Mouse (Mus musculus) hindbrain, embryonic 13.5 days (tissue): ENCODE results near the gene Adad1. TPM values are rescaled to one million over a fixed set of nuclear protein-coding genes. Genes with fewer than 3 reads are reported as not detected.

Experiments used
- ATAC-seq: fragments of 200-750 bp; cut with Nextera tagmentation; 2 replicates; pipeline ENCODE4 v1.8.0; 2017; ENCODE audit warnings: moderate TSS enrichment; ENCODE audit not compliant: low FRiP score
- H3K27ac ChIP-seq: fragments of 300-500 bp; sonication (generic); 2 replicates; pipeline ENCODE4 v1.5.1; 2015; ENCODE audit warnings: inconsistent platforms, mild to moderate bottlenecking, moderate library complexity
- H3K27me3 ChIP-seq: fragments of 300-500 bp; sonication (generic); 2 replicates; pipeline ENCODE4 v1.6.1; 2015; ENCODE audit warnings: mild to moderate bottlenecking, inconsistent platforms
- H3K36me3 ChIP-seq: fragments of 300-500 bp; sonication (generic); 2 replicates; pipeline ENCODE4 v1.6.1; 2015; ENCODE audit warnings: mild to moderate bottlenecking, inconsistent platforms
- H3K4me1 ChIP-seq: fragments of 300-500 bp; sonication (generic); replicated peaks from 2 replicates; pipeline ENCODE4 v1.6.1; 2015; ENCODE audit warnings: inconsistent platforms
- H3K4me2 ChIP-seq: fragments of 300-500 bp; sonication (generic); 2 replicates; pipeline ENCODE4 v1.6.1; 2015; ENCODE audit warnings: inconsistent platforms, mild to moderate bottlenecking, moderate library complexity
- H3K4me3 ChIP-seq: fragments of 300-500 bp; sonication (generic); 2 replicates; pipeline ENCODE4 v1.5.1; 2015; ENCODE audit warnings: mild to moderate bottlenecking, inconsistent platforms
- H3K9ac ChIP-seq: fragments of 300-500 bp; sonication (generic); 2 replicates; pipeline ENCODE4 v1.6.1; 2015; ENCODE audit warnings: mild to moderate bottlenecking, inconsistent platforms
- H3K9me3 ChIP-seq: fragments of 300-500 bp; sonication (generic); 2 replicates; pipeline ENCODE4 v1.6.1; 2016; ENCODE audit warnings: inconsistent platforms
- WGBS: fragments of 180-500 bp; shearing (Covaris S2); methylation state at CpG from one replicate; pipeline ENCODE4 v1.1.7; 2015; 5-methylcytosine and 5-hydroxymethylcytosine counted together
- polyA plus RNA-seq: library from polyadenylated mRNA; unstranded; fragments of >200 nt; fragmentation: Nextera tagmentation; extraction: Ambion mirVana; gene quantifications from 2 replicates; pipeline ENCODE4 v1.2.1, GENCODE M21; 2015

Adad1 gene
- polyA plus RNA-seq, 1 experiment from 2014 or later, result 0.05 TPM

DNA sequence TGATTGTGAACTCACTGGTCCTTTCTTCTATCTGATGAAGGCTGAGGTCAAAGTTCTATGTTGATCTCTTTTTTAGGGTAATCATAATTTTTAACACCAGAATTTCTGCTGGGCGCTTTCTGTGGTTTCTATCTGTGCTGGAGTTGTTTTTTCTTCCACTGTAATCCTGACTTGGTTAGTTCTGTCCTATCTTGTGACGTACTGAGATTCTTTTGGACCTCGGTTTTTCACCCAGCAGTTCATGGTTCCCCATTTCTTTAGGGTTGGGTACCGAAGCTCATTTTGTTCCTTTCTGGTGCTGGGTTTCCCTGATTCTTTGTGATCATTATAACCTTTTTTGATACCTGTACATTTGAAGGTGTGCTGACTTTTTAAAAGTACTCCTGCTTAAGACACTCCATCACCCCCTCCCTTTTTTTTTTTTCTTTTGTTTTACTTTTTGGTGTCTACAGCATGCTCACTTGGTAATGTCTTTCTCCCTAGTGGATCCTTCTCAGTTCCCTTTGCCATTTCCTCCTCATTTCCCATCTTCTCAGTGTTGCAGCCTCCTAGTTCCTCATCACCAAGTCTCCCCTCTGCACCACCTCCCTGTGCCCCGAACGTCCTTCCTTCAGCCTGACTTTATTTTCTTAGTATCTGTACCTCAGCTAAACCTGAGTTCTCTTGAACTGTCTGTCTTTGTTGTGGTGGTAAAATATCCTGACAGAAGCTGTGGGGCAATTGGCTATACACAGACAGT lies 77.0 kb downstream of the Adad1 start:
- Histone ChIP-seq H3K36me3 (no peaks in the 10 kb centered on the region), H3K4me1 (no peaks in the 10 kb centered on the region), H3K27me3 (no peaks in the 10 kb centered on the region), H3K27ac (no peak overlapping the region), H3K4me2 (no peak overlapping the region), H3K9me3 (no peaks in the 10 kb centered on the region), H3K9ac (no peak overlapping the region), H3K4me3 (no peak overlapping the region)
- WGBS, result 95% methylated on average over 6 of the region's 6 CpGs
- ATAC-seq, result no peak

DNA sequence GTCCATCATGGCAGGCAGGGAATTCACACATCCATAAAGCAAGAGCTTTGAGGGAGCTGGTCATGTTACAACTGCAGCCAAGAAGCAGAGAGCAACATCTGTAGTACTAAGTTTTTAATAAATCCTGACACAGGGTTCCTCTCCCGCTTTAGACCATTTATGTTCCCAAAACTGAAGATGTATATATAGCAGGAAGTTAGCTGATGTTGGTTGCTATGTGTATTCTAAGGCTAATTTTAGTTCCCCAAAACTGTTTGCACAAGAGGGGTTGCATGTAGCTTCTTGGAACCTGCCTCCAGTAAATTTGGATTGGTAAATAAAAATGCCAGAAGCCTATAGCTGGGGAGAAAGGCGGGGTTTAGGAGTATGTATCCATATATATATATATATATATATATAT lies 78.5 kb downstream of the Adad1 start:
- Histone ChIP-seq H3K4me2 (no peak overlapping the region), H3K9ac (no peak overlapping the region), H3K4me1 (no peaks in the 10 kb centered on the region), H3K36me3 (no peaks in the 10 kb centered on the region), H3K4me3 (no peak overlapping the region), H3K27ac (no peak overlapping the region), H3K27me3 (no peaks in the 10 kb centered on the region), H3K9me3 (no peaks in the 10 kb centered on the region)
- WGBS, result 95% methylated on average over 2 of the region's 2 CpGs
- no peak for ATAC-seq

DNA sequence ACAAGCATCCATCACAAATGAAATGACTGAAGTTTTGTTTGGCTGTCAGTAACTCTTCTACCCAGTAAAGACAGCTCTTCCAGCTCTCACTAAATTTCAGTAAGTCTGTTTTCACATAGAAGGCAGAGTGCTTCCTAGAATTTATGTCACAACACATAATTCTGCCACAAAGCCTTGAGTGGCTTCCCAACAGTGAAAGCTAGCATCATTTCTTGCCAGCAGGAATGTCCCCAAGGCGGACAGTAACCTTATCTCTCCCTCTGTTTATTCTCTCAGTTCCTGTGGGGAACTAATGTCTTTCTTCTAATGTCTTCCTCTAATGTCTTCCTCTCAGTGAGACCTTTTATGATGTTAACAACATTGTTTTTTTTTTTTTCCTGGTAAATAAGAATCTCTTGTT lies 81.7 kb downstream of the Adad1 start:
- no peaks in the 10 kb centered on the region for H3K27me3 ChIP-seq
- H3K9ac ChIP-seq, result no peak overlapping the region
- no peaks in the 10 kb centered on the region for H3K4me1 ChIP-seq
- no peaks in the 10 kb centered on the region for H3K9me3 ChIP-seq
- no peak overlapping the region for H3K27ac ChIP-seq
- no peaks in the 10 kb centered on the region for H3K36me3 ChIP-seq
- no peak overlapping the region for H3K4me2 ChIP-seq
- no peak for ATAC-seq
- no peak overlapping the region for H3K4me3 ChIP-seq
- WGBS, result 62% methylated on average over 1 of the region's 1 CpGs

DNA sequence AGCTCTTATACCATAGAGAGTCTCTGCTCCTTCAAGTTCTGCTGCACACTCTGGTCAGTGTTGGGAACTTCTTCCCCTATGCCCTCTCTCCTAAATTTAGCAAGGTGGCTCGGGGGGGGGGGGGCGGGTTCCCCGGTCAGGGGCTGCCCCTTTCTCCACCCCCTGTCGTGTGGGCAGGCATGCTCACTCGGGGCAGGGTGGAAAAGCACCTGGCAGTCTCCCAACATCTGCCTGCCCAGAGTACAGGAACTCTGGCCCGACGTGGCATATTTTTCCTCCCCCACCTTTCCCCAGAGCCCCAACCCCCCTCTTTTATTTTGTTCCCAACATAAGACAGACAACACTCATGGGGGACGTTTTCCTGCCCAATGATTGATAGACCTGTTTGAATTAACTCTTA lies 83.1 kb downstream of the Adad1 start:
- H3K27ac ChIP-seq, result no peak overlapping the region

DNA sequence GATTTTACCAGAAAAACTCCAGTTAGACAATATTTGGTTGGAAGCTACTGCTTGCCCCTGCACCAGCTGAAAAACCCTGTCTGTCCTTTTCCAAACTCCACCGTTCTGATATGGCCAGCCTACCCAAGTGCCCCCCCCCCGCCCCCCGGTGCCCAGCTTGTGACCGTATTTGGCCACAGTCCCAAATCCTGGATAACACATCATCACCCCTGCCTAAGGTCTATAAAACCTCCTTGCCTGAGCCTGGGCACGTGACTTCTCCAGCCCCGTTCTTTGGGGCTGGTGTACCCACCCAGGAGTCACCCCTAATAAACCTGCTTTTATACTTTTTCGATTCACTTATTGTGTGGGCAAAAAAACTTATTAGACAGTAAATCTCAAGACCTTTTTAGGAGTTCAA lies 83.5 kb downstream of the Adad1 start:
- H3K27me3 ChIP-seq, result no peaks in the 10 kb centered on the region
- H3K4me3 ChIP-seq, result no peak overlapping the region
- no peak overlapping the region for H3K9ac ChIP-seq
- H3K36me3 ChIP-seq, result no peaks in the 10 kb centered on the region
- no peak overlapping the region for H3K27ac ChIP-seq
- no peaks in the 10 kb centered on the region for H3K4me1 ChIP-seq
- no peaks in the 10 kb centered on the region for H3K9me3 ChIP-seq
- no peak overlapping the region for H3K4me2 ChIP-seq
- WGBS, result 80% methylated on average over 7 of the region's 7 CpGs
- ATAC-seq, result no peak

More for the DNA sequence above, 83.1 kb downstream of the Adad1 start:
- no peaks in the 10 kb centered on the region for H3K27me3 ChIP-seq
- H3K9me3 ChIP-seq, result no peaks in the 10 kb centered on the region
- no peak overlapping the region for H3K9ac ChIP-seq
- 39% methylated on average over 8 of the region's 8 CpGs for WGBS
- ATAC-seq, result no peak
- H3K36me3 ChIP-seq, result no peaks in the 10 kb centered on the region
- no peak overlapping the region for H3K4me2 ChIP-seq
- H3K4me3 ChIP-seq, result no peak overlapping the region
- H3K4me1 ChIP-seq, result no peaks in the 10 kb centered on the region

DNA sequence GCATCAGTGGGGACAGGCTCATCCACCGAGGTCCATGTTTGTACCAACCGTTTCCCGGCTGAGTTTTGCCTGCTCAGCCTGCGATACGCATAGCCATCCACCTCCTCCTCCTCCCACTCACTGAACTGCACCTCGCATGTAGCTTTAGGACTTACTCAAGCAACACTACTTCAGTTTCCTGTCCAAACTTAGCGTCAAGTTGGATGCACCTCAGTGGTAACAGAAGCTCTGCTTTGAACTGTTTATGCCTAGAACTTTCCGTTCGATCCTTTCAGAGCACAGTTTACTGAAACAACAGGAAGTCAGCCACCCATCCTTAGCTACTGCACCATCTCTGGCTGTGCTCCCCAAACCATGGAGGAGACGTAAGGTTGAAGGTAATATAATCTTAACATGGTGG lies 88.9 kb downstream of the Adad1 start:
- ATAC-seq, result no peak
- H3K27me3 ChIP-seq, result no peaks in the 10 kb centered on the region
- H3K4me2 ChIP-seq, result no peak overlapping the region
- H3K27ac ChIP-seq, result no peak overlapping the region
- no peak overlapping the region for H3K4me3 ChIP-seq
- H3K9ac ChIP-seq, result no peak overlapping the region
- H3K4me1 ChIP-seq, result no peaks in the 10 kb centered on the region
- no peaks in the 10 kb centered on the region for H3K9me3 ChIP-seq
- WGBS, result 91% methylated on average over 10 of the region's 10 CpGs
- H3K36me3 ChIP-seq, result no peaks in the 10 kb centered on the region

DNA sequence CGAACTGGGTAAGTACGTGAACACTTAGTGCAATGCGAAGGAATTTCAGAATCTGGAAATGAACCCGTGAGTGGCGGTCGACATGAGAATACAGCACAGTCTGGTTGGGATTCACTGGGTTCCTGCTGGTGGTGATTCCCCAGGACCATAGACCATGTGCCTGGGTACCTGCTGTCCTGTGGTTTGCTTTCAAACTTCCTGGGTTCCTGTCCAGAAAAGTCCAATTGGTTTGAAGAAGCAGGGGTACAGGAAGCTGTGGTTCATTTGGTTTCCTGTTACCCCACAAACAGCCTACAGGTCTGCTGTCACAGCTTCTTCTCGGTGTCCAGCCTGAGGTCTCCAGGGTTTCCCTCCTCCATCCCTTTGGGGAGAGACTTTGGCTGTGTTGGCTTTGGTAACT lies 89.7 kb downstream of the Adad1 start:
- H3K36me3 ChIP-seq, result no peaks in the 10 kb centered on the region
- no peaks in the 10 kb centered on the region for H3K27me3 ChIP-seq
- no peak overlapping the region for H3K4me2 ChIP-seq
- no peaks in the 10 kb centered on the region for H3K9me3 ChIP-seq
- WGBS, result 96% methylated on average over 7 of the region's 7 CpGs
- H3K9ac ChIP-seq, result no peak overlapping the region
- H3K4me1 ChIP-seq, result no peaks in the 10 kb centered on the region
- no peak for ATAC-seq
- no peak overlapping the region for H3K27ac ChIP-seq
- no peak overlapping the region for H3K4me3 ChIP-seq

DNA sequence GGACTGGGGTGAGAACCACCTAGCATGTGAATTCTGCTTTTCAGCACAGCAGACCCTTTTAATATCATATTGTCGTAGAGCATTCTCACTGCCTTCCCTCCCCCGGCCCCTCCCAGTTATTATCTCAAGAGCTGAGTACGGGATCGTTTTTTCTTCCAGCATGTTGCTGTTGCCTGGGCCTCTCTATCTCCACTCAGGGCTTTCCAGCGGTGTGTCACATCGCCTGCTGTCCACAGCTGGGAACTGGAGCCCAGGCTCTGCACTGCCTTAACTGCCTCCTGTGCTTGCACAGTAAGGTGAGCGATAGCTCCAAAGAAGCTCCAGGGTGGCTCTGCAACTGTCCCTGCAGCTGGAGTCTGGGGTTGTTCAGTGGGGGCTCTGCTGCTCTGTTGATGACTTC lies 91.1 kb downstream of the Adad1 start:
- ATAC-seq, result no peak
- Histone ChIP-seq H3K9ac (no peak overlapping the region), H3K4me1 (no peaks in the 10 kb centered on the region), H3K4me3 (no peak overlapping the region), H3K9me3 (no peaks in the 10 kb centered on the region), H3K4me2 (no peak overlapping the region), H3K36me3 (no peaks in the 10 kb centered on the region), H3K27ac (no peak overlapping the region), H3K27me3 (no peaks in the 10 kb centered on the region)
- WGBS, result 87% methylated on average over 7 of the region's 7 CpGs

DNA sequence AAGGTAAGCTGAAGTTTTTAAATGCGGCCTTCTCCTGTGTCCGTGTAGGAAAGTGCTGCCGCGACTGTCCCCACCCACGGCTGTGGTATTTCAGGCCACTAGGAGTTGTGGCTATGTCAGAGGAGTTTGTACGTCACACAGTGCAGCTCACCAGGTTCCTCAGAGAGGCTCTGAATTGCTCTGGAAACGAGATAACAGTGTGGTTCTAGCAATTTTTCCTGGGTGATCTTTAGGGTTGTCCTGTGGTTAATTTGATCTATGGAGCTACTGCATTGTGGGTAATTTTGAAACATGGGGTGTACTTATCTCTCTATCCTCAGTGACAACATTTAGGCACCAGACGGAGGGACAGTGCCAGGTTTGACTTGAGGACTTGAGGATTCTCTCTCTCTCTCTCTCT lies 93.8 kb downstream of the Adad1 start:
- Histone ChIP-seq H3K4me1 (no peaks in the 10 kb centered on the region), H3K9ac (no peak overlapping the region)
- 75% methylated on average over 8 of the region's 8 CpGs for WGBS

DNA sequence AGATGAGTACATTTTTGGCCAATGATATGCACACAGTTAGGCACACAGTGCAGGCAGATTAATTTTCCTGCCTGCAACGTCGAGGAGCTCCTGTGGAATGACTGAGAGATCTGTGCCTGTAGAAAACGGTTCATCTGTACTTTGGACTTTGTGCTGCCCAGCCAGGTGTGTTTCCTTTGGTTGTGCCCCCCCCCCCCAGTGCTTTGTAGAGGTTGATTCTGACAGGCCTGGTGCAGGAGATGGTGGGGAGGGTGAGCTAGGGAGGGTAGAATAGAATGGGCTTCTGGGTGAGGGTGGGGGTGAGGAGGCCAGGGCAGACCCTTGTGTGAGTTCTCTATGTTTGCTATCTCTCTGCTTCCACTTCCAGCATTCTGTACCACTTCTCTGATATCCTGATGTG lies 94.9 kb downstream of the Adad1 start:
- H3K9ac ChIP-seq, result no peak overlapping the region
- no peak overlapping the region for H3K4me2 ChIP-seq
- no peak for ATAC-seq
- no peaks in the 10 kb centered on the region for H3K27me3 ChIP-seq
- WGBS, result 84% methylated on average over 3 of the region's 3 CpGs
- no peak overlapping the region for H3K4me3 ChIP-seq
- no peaks in the 10 kb centered on the region for H3K9me3 ChIP-seq
- H3K27ac ChIP-seq, result no peak overlapping the region
- no peaks in the 10 kb centered on the region for H3K4me1 ChIP-seq
- no peaks in the 10 kb centered on the region for H3K36me3 ChIP-seq

More for the DNA sequence above, 93.8 kb downstream of the Adad1 start:
- no peak for ATAC-seq
- no peak overlapping the region for H3K4me3 ChIP-seq
- no peaks in the 10 kb centered on the region for H3K27me3 ChIP-seq
- no peaks in the 10 kb centered on the region for H3K36me3 ChIP-seq
- H3K27ac ChIP-seq, result no peak overlapping the region
- no peak overlapping the region for H3K4me2 ChIP-seq
- no peaks in the 10 kb centered on the region for H3K9me3 ChIP-seq

DNA sequence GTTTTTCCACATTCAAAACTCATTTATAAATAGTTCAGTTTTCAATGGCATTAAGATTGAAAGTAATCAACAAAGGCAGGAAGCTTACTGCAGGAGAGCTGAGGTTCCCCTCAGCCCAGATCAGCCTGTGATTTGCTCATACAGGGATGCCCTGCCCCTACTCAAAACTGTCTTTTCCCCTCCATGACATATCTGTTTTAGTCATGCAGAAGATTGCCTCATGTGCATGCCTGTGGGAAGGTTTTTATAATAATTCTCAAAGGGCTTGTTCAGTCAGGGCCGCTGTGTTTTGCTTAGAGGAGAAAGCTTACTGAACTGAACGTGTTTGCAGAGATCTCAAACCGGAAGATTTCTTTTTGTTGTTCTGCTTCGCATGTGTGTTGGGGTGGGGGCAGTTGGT lies 97.8 kb downstream of the Adad1 start:
- no peaks in the 10 kb centered on the region for H3K9me3 ChIP-seq
- no peak overlapping the region for H3K4me3 ChIP-seq
- H3K27ac ChIP-seq, result no peak overlapping the region
- no peaks in the 10 kb centered on the region for H3K4me1 ChIP-seq
- 79% methylated on average over 4 of the region's 4 CpGs for WGBS
- ATAC-seq, result no peak
- no peaks in the 10 kb centered on the region for H3K36me3 ChIP-seq
- no peaks in the 10 kb centered on the region for H3K27me3 ChIP-seq
- H3K9ac ChIP-seq, result no peak overlapping the region
- no peak overlapping the region for H3K4me2 ChIP-seq

DNA sequence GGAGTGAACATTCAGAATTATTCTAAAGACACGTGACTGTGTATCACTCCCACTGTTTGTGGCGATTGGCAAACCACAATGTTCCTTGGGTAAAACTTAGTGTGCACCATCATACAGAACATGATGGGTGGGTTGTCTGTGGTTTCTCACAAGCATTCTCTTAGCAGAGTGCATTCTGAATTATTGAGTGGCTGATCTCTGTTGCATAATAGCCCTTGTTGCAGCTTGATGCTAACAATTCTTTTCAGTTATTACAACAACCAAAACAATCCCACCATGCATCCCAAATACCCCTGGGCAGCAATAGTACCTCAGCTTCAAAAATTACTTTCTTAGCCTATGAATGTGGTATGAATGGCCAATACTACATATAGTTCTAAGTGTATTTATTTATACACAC lies 106.0 kb downstream of the Adad1 start:
- Histone ChIP-seq H3K9ac (no peak overlapping the region), H3K36me3 (no peaks in the 10 kb centered on the region), H3K27me3 (no peaks in the 10 kb centered on the region), H3K27ac (no peak overlapping the region), H3K4me1 (no peaks in the 10 kb centered on the region), H3K9me3 (no peaks in the 10 kb centered on the region), H3K4me2 (no peak overlapping the region), H3K4me3 (no peak overlapping the region)
- ATAC-seq, result no peak
- 95% methylated on average over 2 of the region's 2 CpGs for WGBS
